Mouse (Mus musculus) left cerebral cortex, adult 18-20 months (tissue): ENCODE results near the gene Hba-a2. TPM values are rescaled to one million over a fixed set of nuclear protein-coding genes. Genes with fewer than 3 reads are reported as not detected.
"Not testable (repeated sequence)": the region's sequence is repeated elsewhere in the genome, so short reads cannot be mapped to it uniquely, and the experiment has no call there.

Source experiments
- DNase-seq, 2 experiments: peaks; one replicate each; pipeline ENCODE4 v3.0.0; 2021 to 2022; ENCODE audit warnings: low spot score in 2 of 2, mixed read lengths in 1 of 2
- total RNA-seq, 2 experiments: library from RNA; stranded (reverse); gene quantifications; 2 replicates each; pipeline ENCODE4 v1.2.3; 2021

Hba-a2 gene
- total RNA-seq, 2 experiments from 2014 or later, result 308 to 397 TPM

GRCm38 (mm10) chr11:32281416-32282144, 14.7 kb upstream of the Hba-a2 start:
- no peak for DNase-seq

- not testable (repeated sequence) for DNase-seq
Measured at GRCm38 (mm10) chr11:32283091-32283777, 13.1 kb upstream of the Hba-a2 start, which contains the start of gene Hba-a1. TSS of gene Hba-a1 (plus strand) at chr11:32283511.

- not testable (repeated sequence) for DNase-seq
Measured at GRCm38 (mm10) chr11:32284582-32284981, 11.7 kb upstream of the Hba-a2 start.

- DNase-seq, result no peak
Measured at GRCm38 (mm10) chr11:32285031-32285775, 11.1 kb upstream of the Hba-a2 start.

GRCm38 (mm10) chr11:32285887-32286286, 10.4 kb upstream of the Hba-a2 start:
- not testable (repeated sequence) for DNase-seq

- DNase-seq, result peak; percentile 78 to 79
Measured at GRCm38 (mm10) chr11:32286695-32287492, 9.4 kb upstream of the Hba-a2 start, which contains the start of gene Hbq1b. TSS of gene Hbq1b (plus strand) at chr11:32286965.

- DNase-seq, result no peak
Measured at GRCm38 (mm10) chr11:32287493-32287825, 8.8 kb upstream of the Hba-a2 start.

GRCm38 (mm10) chr11:32292819-32293218, 3.5 kb upstream of the Hba-a2 start:
- DNase-seq, result not testable (repeated sequence)

GRCm38 (mm10) chr11:32293479-32293878, 2.8 kb upstream of the Hba-a2 start:
- not testable (repeated sequence) for DNase-seq

GRCm38 (mm10) chr11:32297417-32297816, 1.1 kb downstream of the Hba-a2 start:
- DNase-seq, result not testable (repeated sequence)

- no peak for DNase-seq
Measured at GRCm38 (mm10) chr11:32297866-32298531, 1.7 kb downstream of the Hba-a2 start.

- DNase-seq, result no peak
Measured at GRCm38 (mm10) chr11:32298532-32298918, 2.2 kb downstream of the Hba-a2 start.

GRCm38 (mm10) chr11:32299865-32300264, 3.6 kb downstream of the Hba-a2 start, which contains the start of gene Hbq1a:
TSS of gene Hbq1a (plus strand) at chr11:32300069.
- peak; percentile 53 to 67 for DNase-seq

GRCm38 (mm10) chr11:32300279-32301267, 4.3 kb downstream of the Hba-a2 start:
- no peak for DNase-seq

- no peak for DNase-seq
Measured at GRCm38 (mm10) chr11:32301506-32301905, 5.2 kb downstream of the Hba-a2 start.

GRCm38 (mm10) chr11:32302824-32303419, 6.6 kb downstream of the Hba-a2 start:
- peak; percentile 24 to 47 for DNase-seq

- no peak for DNase-seq
Measured at GRCm38 (mm10) chr11:32303455-32303854, 7.2 kb downstream of the Hba-a2 start.

GRCm38 (mm10) chr11:32307006-32307405, 10.7 kb downstream of the Hba-a2 start:
- no peak for DNase-seq

- DNase-seq, result no peak
Measured at GRCm38 (mm10) chr11:32309446-32309845, 13.2 kb downstream of the Hba-a2 start.
